Mouse (Mus musculus) MEL-GATA-1-ER (cell line): ENCODE data around the gene Prkg1.
"Not testable (repeated sequence)": the region's sequence is repeated elsewhere in the genome, so short reads cannot be mapped to it uniquely, and the experiment has no call there.

Experiments used
- DNase-seq: peaks from one replicate; pipeline ENCODE4 v3.0.0-alpha.2; 2012; ENCODE audit warnings: low read depth; ENCODE audit errors: extremely low read depth

Gene Prkg1

DNA sequence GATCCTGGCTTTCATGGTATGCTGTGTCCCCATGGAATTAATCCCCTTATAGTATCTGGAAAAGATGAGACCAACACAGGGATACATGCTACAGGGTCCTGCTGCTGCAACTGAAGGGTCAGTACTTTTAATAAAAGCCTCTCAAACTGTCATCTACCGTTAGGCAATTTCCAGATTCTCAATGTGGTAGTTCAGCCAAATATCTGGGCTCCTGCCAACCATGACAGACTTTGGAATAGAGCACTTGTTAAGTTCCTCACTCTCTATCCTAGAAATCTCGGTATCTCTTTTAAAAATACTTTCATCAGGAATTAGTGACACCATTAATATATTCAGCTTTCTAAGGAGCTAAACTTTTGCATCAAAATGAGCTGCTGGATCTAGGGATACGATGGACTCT lies 428.5 kb downstream of the Prkg1 start:
- no peak for DNase-seq

DNA sequence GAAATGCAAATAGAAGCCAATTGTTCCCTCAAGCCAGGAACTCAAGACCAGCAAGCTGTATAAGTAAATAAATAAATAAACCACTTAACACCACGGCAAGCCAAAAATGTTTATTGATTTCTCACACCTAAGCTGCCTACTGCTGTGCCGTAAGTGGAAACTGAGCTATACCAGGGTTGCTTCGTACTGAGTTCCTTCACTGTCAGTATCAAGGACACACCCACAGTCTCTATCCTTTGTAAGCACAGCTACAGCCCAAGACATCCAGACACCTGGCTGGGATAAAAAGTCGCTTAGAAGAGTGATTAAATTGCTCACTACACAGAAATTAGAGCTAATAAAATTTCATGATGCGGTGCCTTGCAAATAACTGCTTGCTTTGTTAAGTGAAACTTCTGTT lies 434.9 kb downstream of the Prkg1 start:
- DNase-seq: no peak

DNA sequence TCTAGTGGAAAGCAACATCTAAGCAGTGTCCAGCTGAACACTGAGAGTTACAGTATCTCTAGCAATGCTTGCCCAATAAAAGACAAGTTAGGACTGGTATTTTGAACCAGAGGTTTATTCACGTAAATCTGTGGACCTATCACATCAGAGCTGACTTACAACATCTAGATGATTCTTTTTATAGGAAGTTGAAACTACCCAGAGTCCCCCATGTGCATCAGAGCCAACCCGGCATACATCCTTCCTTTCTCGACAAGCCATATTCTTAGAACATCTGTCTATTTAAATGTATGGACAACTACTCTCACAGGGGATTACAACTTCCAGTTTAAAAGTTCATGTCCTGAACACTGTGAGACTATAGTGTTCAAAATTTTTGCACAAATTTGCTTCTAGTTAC lies 460.1 kb downstream of the Prkg1 start:
- DNase-seq: no peak

DNA sequence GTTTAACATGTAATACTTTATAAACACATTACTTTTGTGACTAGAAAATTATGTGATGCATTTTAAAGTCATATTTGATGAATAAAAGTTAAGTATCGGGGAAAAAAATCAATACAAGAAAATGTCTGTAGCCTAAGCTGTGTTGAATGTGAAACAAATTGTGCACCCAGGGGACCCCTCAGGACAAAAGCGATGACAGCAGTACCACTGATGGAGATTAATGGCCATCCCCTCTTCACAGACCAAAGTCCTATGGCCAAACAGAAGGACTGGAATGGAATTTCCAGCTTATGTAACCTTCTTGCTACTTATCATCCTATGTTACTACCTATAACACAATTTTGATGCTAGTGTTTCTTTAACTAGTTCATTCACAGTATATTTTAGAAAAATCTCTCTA lies 473.6 kb downstream of the Prkg1 start:
- DNase-seq: no peak

DNA sequence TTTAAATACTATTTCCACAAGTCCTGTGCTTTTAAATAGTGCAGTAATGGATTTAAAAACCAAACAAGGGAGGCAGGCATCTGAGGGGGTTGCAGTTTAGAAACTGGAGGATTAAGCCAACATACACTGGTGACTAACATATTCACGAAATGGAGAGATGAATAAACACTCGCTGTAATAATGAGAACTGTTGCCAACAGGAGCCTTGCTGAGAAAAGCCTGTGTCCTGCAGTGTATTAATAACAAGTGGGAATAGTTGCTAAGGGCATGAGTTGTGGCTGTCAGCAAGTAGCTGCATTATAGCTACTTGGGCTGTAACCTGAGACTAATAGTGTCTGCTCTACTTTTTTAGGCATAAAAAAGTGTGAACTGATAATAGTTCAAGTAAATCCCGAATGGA lies 480.3 kb downstream of the Prkg1 start:
- no peak for DNase-seq

DNA sequence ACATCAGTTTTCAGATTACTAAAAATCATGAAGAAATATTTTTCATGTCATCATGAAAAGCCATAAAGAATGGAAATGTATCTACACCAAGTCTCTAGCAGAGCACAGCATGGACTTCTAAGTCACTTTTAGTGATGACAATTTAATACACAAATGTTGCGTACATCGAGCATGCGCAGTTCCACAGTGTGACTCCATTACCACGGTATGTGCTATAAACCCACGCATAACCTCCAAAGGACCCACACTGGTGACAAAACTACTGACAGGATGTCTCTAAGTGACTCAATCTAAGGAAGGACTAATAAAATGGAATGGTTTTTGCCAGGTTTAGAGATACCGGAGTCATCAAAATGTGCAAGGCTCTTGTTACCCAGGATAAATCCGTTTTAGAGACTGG lies 480.7 kb downstream of the Prkg1 start:
- no peak for DNase-seq

DNA sequence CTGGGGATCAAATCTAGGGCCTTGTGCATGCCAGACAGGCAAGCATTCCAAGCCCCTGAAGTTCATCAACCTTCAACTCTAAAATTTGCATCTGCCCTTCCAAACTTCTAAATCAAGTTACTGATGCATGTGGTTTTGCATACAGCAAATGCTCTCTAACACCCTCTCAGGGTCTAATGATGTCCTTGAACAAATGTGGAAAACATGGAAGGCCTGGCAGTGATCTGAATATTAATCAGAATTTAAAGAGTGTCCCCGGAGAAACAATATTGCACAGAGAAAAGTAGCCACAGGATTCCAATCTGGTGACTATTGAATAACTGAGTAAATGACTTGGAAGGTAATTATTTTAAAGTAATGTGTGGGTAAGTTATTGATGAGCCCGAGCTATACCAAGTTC lies 481.2 kb downstream of the Prkg1 start:
- DNase-seq: no peak

DNA sequence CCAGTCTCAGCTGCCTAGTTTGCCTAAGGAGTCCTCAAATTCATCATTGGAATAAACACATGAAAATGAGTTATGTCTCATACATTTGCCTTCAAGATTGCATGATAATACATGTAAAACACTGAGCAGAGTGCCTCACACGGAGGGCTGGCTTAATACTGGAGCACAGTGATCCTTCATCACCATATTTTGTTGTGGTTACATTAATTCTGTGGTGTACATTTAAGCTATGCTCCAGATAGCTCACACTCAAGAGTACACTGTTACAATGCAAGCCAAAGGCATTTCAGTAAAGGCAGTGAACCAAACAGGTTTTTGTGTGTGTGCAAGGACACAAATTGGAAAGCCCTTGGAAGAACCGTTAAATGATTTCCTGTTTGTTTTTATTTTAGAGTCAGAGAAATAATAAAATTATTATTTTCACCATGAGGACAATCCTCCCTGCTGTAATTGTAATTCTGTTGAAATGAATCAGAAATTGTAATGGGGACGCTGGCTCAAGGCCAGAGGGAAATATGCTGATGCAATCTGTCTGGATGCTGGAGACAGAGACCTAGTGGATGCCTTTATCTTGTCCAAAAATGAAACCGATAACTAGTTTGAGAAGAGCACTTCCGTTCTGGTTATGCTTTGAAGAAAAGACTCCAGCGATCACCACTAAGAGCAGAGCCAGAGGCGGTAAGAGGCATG lies 484.9 kb downstream of the Prkg1 start:
- DNase-seq: no peak

DNA sequence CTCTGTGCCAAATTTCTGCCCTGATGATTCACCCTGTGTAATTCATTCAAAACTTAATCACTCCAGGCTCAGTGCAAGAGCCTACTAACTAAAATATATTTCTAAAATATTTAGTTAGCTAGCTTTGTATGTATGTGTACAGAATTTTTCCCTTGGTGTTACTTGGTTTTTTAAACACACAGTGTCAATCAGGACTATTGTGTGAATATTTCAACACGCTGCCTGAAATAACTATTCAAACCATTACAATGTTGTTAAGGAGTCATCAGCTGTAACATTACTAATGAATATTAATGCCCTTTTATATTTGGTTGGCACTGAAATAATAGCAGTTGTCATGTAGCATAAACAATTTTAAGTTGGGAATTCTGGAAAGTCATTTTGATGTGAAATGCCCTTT lies 502.4 kb downstream of the Prkg1 start:
- DNase-seq: no peak

DNA sequence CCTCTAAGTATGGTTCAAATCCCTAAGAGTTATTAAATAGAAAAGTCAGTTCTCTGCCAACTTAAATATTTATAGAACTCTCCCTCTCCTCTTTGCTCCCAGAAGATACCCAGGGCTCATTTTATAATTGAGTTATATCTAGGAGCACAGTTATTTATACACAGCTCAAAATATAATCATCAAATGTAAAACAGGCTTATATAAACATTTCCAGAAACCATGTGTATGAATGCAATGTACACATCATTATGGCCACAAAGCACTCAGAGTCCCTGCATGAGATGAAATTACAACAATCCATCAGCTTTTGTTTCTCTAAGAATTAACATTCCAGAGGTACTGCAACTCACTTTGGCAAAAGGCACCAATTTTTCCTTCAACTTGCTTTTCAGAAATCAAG lies 504.3 kb downstream of the Prkg1 start:
- DNase-seq: no peak

DNA sequence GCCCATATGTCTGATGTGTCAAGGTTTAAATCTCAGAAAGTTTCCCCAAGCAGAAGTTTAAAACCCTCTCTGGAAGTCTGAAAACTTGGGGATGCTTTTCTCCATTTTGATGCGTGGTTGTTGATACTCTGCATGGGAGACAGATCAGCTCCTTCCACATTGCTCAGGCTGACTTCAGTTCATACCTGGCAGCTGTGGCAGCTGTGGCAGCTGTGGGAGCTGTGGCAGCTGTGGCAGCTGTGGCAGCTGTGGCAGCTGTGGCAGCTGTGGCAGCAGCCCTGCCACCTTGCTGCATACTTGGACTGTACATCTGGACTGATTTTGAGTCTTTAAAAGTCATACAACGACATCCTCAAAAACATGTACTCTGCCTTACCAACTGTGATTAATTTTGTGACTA lies 509.1 kb downstream of the Prkg1 start:
- no peak for DNase-seq

DNA sequence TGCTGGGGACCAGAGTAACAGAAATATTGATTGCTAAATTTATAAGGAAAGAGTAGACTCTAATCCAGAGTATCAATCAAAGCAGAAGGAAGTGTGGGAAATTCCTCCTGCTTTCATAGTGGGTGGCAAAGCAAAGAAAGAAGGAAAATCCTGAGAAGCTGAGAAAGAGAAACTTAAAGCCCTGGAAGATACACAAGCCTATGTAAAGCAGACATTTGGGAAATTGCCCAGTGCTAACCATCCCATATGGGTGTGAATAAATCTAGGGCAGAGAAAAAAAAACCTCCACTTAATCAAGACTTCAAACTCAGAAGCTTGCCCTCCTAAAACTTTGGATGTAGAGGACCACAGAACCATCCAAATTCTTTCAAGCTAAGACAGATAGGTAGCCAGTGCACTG lies 532.4 kb downstream of the Prkg1 start:
- no peak for DNase-seq

DNA sequence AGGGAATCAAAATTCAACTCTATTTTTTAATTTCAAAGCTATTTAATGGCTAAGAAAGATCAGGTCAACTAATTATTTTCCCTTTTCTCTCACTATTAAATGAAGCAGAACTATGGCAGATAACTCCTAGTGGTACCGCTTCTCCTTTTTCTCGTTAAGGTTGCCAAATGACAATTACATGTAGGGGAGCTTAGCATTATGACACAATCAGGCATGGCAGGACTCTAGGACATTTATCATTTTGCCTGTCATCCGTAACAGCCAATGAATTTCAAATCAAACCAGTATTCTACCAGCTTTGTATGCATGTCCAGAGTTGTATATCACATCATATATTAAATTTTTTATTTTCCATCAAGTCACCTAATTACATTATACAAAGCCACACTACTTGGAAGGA lies 536.4 kb downstream of the Prkg1 start:
- DNase-seq: no peak

DNA sequence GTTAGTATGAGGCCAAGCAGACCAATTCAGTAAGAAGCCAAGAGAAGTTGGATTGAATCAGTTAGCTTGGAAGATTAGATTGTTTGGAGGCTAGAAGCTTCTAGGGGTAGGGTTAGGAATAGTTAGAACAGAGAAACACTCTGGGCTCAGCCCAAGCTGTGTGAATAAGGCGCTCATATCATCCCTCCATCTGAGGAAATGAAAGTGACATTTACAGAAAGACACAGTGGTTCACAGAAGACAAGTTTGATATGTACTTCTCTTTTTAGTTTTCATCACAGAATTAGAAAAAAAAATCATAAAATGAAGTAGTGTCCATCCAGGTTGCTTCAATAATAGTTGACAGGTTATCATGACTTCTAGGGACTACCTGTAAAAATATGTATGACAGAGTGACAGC lies 541.4 kb downstream of the Prkg1 start:
- DNase-seq: no peak

DNA sequence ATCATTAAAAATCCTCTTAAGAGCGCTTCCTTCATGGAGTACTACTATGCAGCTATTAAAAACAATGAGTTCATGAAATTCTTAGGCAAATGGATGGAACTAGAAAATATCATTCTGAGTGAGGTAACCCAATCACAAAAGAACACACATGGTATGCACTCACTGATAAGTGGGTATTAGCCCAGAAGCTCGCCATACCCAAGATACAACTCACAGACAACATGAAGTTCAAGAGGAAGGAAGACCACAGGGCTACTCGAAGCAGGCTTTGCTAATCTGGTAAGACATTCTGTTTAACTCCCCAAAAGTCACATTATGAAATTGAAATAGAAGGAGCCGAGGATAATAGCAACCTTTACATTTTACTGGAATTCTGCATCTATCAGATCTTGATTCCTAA lies 545.6 kb downstream of the Prkg1 start:
- DNase-seq: not testable (repeated sequence)

DNA sequence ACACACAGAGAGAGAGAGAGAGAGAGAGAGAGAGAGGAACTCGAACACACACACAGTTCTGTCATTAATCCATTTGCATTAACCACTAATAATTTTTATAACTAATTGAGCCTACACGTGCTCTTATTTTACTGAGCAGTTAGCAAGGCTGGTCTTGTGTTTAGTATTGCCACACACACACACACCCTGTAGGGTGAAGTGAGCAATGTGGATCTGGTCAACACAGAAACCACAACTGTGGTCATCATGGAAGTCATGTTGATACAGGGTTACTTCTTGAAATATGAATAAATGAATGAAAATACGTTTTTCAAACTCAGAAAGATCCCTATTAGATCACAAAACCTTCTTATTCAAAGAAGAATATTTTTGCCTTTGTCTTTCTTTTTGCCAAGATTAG lies 554.0 kb downstream of the Prkg1 start:
- no peak for DNase-seq

DNA sequence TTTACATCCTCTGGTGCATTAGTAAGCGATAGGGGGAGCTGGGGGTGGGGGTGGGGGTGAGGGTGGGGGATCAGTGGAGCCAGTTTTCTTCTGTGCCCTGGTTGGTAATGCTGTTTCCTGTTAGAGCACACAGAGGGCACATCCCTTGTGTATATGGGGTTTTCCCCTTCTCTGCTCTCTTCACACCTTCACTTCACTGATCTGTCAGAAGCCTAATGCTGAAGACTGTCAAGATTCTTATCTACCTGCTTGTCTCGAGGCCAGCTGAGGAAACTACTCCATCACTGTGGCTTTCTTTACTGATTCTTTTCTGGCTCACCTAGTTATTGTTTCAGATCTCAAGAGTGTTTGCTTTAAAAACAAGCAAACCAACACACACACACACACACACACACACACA lies 554.4 kb downstream of the Prkg1 start:
- no peak for DNase-seq

DNA sequence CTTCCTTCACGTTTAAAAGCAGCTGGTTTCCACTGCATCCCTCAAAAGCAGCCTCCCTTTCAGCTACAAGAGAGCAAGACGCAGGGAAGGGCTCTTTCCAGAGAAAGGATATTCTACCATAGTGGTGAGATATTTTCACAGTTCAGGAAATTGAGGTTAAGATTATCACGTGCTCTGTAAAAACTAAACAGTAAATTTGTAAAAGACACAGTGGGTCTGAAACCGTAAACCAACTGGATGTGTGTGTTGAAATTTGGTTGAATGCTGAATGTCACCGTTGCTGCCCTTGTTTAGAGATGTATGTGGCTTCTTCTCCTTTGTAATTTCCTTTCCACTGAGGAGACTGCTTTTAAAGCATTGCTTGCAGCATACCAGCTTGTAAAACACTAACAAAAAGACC lies 565.2 kb downstream of the Prkg1 start:
- no peak for DNase-seq

DNA sequence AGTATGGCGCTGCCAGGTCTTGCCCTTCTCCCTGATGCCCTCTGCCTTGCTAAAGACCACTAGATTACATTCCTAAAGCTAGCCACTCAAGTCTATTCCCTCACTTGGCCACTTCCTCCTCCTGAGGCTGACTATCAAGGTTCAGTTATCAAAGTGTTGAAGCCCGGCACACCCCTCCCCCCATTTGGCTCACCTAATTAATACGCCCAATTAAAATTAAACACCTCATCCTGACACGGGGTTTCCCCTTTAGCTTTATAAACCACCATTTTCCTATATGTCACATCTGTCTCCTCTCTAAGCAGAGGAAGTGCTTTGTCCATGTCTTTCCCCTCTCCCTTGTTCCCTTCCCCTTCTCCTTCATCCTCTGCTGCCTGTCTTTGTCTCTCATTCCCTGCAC lies 566.4 kb downstream of the Prkg1 start:
- DNase-seq: no peak

DNA sequence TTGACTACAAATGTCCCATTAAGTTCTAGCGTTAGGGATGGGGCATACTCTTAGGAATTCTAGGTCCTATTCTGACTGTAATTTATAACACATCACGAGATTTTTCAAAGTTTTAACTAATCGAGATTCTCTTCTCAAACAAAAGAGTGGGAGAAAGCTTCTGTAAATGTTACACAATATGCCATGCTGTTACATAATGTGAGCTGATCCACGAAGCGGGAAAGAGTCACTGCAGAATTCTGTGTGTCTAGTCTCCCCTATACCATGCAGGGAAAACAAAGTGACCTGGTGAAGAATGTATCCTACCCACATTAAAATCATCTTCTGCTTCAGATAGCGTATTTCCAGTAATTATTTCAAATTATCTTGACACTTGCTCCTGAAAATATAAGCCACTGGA lies 567.8 kb downstream of the Prkg1 start:
- no peak for DNase-seq

DNA sequence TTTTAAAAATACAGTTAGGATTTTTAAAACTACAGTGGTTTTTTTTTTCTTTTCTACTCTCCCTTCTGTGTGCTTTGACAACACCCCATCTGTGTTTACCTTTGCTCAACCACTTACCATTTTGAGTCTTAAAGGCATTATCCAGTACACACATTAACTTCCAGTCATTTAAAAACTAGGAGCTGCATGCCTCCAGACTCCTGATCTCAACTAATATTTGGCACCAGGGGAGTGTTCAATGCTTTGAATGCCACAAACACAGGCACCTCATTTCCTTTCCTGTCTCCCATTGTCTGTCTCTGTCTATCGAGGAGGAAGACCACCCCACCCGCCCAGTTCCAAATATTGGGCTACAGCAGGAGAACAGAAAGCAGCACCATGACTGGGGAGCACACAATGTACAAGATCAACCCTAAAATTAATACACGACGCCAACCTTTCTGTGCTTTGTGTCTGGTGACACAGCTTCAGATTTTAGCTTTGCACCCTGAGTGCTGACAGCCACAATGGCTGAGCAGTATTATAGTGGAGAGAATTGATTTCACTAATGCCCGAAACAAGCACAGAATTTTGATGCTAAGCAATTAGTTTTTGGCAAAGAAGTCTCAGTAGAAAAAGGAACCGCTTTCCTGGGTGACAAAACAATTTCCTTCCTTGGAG lies 576.1 kb downstream of the Prkg1 start:
- no peak for DNase-seq

DNA sequence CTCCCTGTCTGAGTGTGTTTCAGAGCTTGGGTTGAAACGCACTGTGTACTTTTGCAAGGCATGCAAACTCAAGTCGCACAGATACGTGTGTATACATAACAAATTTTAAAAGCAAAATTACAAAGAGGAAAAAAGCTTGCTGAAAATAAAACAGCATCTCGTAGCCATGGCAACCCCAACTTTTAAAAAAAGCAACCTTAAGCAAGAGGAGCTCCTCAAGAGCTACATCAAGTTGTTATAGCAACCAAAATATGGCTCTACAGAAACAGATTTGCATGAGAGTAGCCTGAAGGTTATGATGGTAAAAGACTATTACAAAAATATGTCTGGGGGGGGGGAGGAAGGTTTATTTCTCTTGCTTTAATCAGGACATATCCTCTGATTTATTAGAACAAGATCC lies 584.1 kb downstream of the Prkg1 start:
- DNase-seq: no peak

DNA sequence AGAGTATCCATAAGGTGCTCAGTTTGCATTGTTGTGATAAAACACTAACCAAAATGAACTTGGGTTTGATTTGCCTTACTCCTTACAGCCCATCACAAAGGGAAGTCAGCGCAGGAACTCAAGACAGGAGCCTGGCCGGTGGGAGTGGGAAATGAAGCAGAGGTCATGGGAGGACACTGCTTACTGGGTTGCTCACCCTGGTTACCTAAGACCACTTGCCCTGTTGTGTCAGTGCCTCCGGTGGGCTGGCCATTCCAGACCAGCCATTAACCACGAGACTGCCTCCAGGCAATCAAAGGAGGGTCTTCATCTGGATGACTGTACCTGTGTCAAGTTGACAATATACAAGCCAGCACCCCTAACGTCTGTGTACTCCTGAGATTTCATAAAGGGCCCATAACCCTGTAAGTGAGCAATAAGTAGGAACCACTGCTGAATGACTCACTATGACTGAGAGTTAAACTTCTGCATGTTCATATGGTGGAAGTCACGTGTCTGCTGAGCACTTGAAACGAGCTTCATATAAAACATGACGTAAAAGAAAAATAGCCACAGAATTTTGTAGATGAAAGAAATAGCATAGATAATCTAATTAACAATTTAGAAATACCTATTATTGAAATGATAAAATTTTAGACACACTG lies 587.4 kb downstream of the Prkg1 start:
- DNase-seq: no peak
